ENCODE assay signal across 8 mouse cellular contexts in genomic region chr2:32088372-32088981, GRCm38 (mm10). TPM values are rescaled to one million over a fixed set of nuclear protein-coding genes. Genes with fewer than 3 reads are reported as not detected.
DNase-seq lines count a peak whose midpoint lies in the region; ATAC-seq and TF ChIP-seq lines count a peak whose summit lies in the region.

No protein-coding gene starts in this region.

- 10% methylated on average over 35 of the region's 35 CpGs for WGBS in forebrain, embryonic 11.5 days
- WGBS in liver, embryonic 12.5 days (ENCODE audit: insufficient replicate concordance) = 23% methylated on average over 35 of the region's 35 CpGs

- no peaks in the 10 kb centered on the region for H3K9me3 ChIP-seq in ES-Bruce4 (replicated peaks; ENCODE audit: control insufficient read depth, insufficient read depth, low read length, poor library complexity, severe bottlenecking)
- H3K9me3 ChIP-seq in forebrain, embryonic 11.5 days (ENCODE audit: control insufficient read depth, low read length) = no peaks in the 10 kb centered on the region
- H3K9me3 ChIP-seq in liver, embryonic 12.5 days (replicated peaks) = no peaks in the 10 kb centered on the region

- H3K9ac ChIP-seq in ES-Bruce4 (ENCODE audit: low read depth, poor library complexity, severe bottlenecking) = no peak overlapping the region
- H3K9ac ChIP-seq in forebrain, embryonic 11.5 days (ENCODE audit: low read length) = no peak overlapping the region; the same call in 1 of the 2 replicates
- H3K9ac ChIP-seq in liver, embryonic 12.5 days = peak overlapping the region; percentile 15; the same call in 1 of the 2 replicates

- no peak for TF ChIP-seq CTCF in ES-Bruce4 (IDR thresholded peaks at IDR 0.05; ENCODE audit: low read depth, low read length)

- TF ChIP-seq POLR2A in ES-Bruce4 (IDR thresholded peaks at IDR 0.05; ENCODE audit: insufficient read depth, low read length) = no peak

- no peaks in the 10 kb centered on the region; the same call in 1 of the 2 replicates for H3K27me3 ChIP-seq in ES-Bruce4 (ENCODE audit: control insufficient read depth, insufficient read depth, low read length, poor library complexity, severe bottlenecking)
- H3K27me3 ChIP-seq in forebrain, embryonic 11.5 days (ENCODE audit: control insufficient read depth, insufficient read depth, low read length) = peaks cover 44% of the 10 kb centered on the region
- H3K27me3 ChIP-seq in liver, embryonic 12.5 days (replicated peaks) = peaks cover 38% of the 10 kb centered on the region

- H3K36me3 ChIP-seq in ES-Bruce4 (ENCODE audit: control insufficient read depth, insufficient read depth, low read length, poor library complexity, severe bottlenecking) = no peaks in the 10 kb centered on the region
- H3K36me3 ChIP-seq in forebrain, embryonic 11.5 days (ENCODE audit: control insufficient read depth, insufficient read depth, low read length) = no peaks in the 10 kb centered on the region
- no peaks in the 10 kb centered on the region for H3K36me3 ChIP-seq in liver, embryonic 12.5 days

- no peak for DNase-seq in frontal cortex, postnatal 10 days (ENCODE audit: low spot score in 2 of 2)
- no peak for DNase-seq in forebrain, embryonic 11.5 days (ENCODE audit: low spot score)
- peak; percentile 70 for DNase-seq in heart, postnatal 4 days
- DNase-seq in right cerebral cortex, postnatal 25 days = peak; percentile 54
- no peak for DNase-seq in B cell, adult 2 months

- no peaks in the 10 kb centered on the region for H3K4me1 ChIP-seq in ES-Bruce4 (ENCODE audit: control insufficient read depth, insufficient read depth, low read length)
- peaks cover 16% of the 10 kb centered on the region for H3K4me1 ChIP-seq in forebrain, embryonic 11.5 days (replicated peaks; ENCODE audit: control insufficient read depth, insufficient read depth, low read length)
- H3K4me1 ChIP-seq in liver, embryonic 12.5 days = peaks cover 41% of the 10 kb centered on the region

- peak overlapping the region; percentile 2; the same call in 1 of the 2 replicates for H3K4me3 ChIP-seq in ES-Bruce4 (ENCODE audit: low read depth, low read length)
- peak overlapping the region; percentile 10; the same call in 1 of the 2 replicates for H3K4me3 ChIP-seq in forebrain, embryonic 11.5 days (ENCODE audit: low read depth, low read length)
- peak overlapping the region; percentile 19; the same call in 1 of the 2 replicates for H3K4me3 ChIP-seq in liver, embryonic 12.5 days

- peak; percentile 53 for ATAC-seq in frontal cortex, adult (ENCODE audit: low TSS enrichment)
- ATAC-seq in forebrain, embryonic 11.5 days (replicated peaks; ENCODE audit: low FRiP score) = no peak
- ATAC-seq in liver, embryonic 12.5 days = no peak

- no peak overlapping the region for H3K27ac ChIP-seq in ES-Bruce4 (ENCODE audit: insufficient read depth, low read length)
- H3K27ac ChIP-seq in forebrain, embryonic 11.5 days (ENCODE audit: low read depth, low read length) = no peak overlapping the region
- no peak overlapping the region for H3K27ac ChIP-seq in liver, embryonic 12.5 days

- peak overlapping the region; percentile 32 for H3K4me2 ChIP-seq in forebrain, embryonic 11.5 days (ENCODE audit: low read depth, low read length, severe bottlenecking)
- H3K4me2 ChIP-seq in liver, embryonic 12.5 days = peak overlapping the region; percentile 54

- TF ChIP-seq EP300 in ES-Bruce4 (IDR thresholded peaks at IDR 0.05; ENCODE audit: insufficient read depth, low read depth, low read length) = 0 out of 2 replicates have a peak, but pooled peaks have one; percentile 6

RNA-seq across cellular contexts. Expression of gene Fam78a, which starts 3.8 kb away (rescaled TPM):
- polyA plus RNA-seq in ES-Bruce4 (2011; ENCODE audit: insufficient read depth, insufficient read length, low read depth, missing spikeins) = 1.6 and 3.0 TPM in 2 replicates
- 1.5 and 1.8 TPM in 2 replicates for polyA plus RNA-seq in forebrain, embryonic 11.5 days (2014; fragmentation: Nextera tagmentation; extraction: Ambion mirVana)
- 10 to 100 TPM; 40.9 to 42.5 TPM for total RNA-seq in heart, postnatal 4 days (2021)
- 22.4 and 22.6 TPM in 2 replicates for polyA plus RNA-seq in liver, embryonic 12.5 days (2016; fragmentation: Nextera tagmentation; extraction: Ambion mirVana)

RNA-seq across cellular contexts. Expression of gene Plpp7, which starts 6.9 kb away (rescaled TPM):
- 1.2 TPM in 1 of 2 replicates, not detected in the other for polyA plus RNA-seq in ES-Bruce4 (2011; ENCODE audit: insufficient read depth, insufficient read length, low read depth, missing spikeins)
- polyA plus RNA-seq in forebrain, embryonic 11.5 days (2014; fragmentation: Nextera tagmentation; extraction: Ambion mirVana) = 5.7 and 7.3 TPM in 2 replicates
- total RNA-seq in heart, postnatal 4 days (2021) = 10 to 100 TPM; 15.7 to 20.5 TPM
- polyA plus RNA-seq in liver, embryonic 12.5 days (2016; fragmentation: Nextera tagmentation; extraction: Ambion mirVana) = 3.0 and 3.4 TPM in 2 replicates

Comparison
In these comparisons a context has a peak if more than half of its experiments do, and no peak if none do; other contexts are left out.
1. DNase-seq: peak in heart, postnatal 4 days (single experiment) and right cerebral cortex, postnatal 25 days (single experiment); none in frontal cortex, postnatal 10 days (0 of 2), forebrain, embryonic 11.5 days (single experiment) and B cell, adult 2 months (0 of 2).
2. Peak in every context shown above with its lines, with median percentiles within 50 percentile points of each other: H3K4me3 ChIP-seq.